Mouse (Mus musculus) C2C12 (cell line): ENCODE results near the gene Hspa1b.

Source experiments
- CTCF ChIP-seq: IDR thresholded peaks from one replicate; pipeline ENCODE4 v1.5.1; 2011; ENCODE audit not compliant: control insufficient read depth, insufficient read depth, insufficient read length
- MAX ChIP-seq: IDR thresholded peaks from one replicate; pipeline ENCODE4 v1.6.1; 2011; ENCODE audit warnings: mild to moderate bottlenecking, control low read depth
- MYOD1 ChIP-seq: IDR thresholded peaks from one replicate; pipeline ENCODE4 v1.6.1; 2011; ENCODE audit warnings: low read depth; ENCODE audit not compliant: control insufficient read depth, insufficient read length
- USF1 ChIP-seq: IDR thresholded peaks from one replicate; pipeline ENCODE4 v1.6.1; 2011; ENCODE audit warnings: low read depth, mild to moderate bottlenecking, control low read depth, moderate library complexity

- TF ChIP-seq MYOD1 (no peak), MAX (no peak), CTCF (no peak), USF1 (no peak)
Measured at GRCm38 (mm10) chr17:34975581-34976492, 16.8 kb upstream of the Hspa1b start.
